Mouse (Mus musculus): ENCODE measurements around the gene Palld.

GRCm38 (mm10) chr8:61573179-61573937 is 329.1 kb downstream of the Palld start:
- TF ChIP-seq CTCF (IDR thresholded peaks at IDR 0.05; ENCODE audit: low read depth, low read length) (no peak), GATA1 (IDR thresholded peaks at IDR 0.05; ENCODE audit: borderline replicate concordance, low read length) (no peak), POLR2AphosphoS5 (IDR thresholded peaks at IDR 0.05; ENCODE audit: insufficient replicate concordance, low read depth, low read length) (no peak), TAL1 (conservative IDR thresholded peaks at IDR 0.05; ENCODE audit: low read depth, low read length) (no peak)
